Mouse (Mus musculus) forebrain, embryonic 16.5 days (tissue): Measurements from ENCODE around the gene Gdpd3. TPM values are rescaled to one million over a fixed set of nuclear protein-coding genes. Genes with fewer than 3 reads are reported as not detected.

Source experiments
- ATAC-seq: fragments of 200-750 bp; cut with Nextera tagmentation; 2 replicates; pipeline ENCODE4 v1.8.0; 2017; ENCODE audit warnings: mild to moderate bottlenecking, moderate library complexity
- H3K27ac ChIP-seq: fragments of 300-500 bp; sonication (generic); 2 replicates; pipeline ENCODE4 v1.5.1; 2014; ENCODE audit warnings: low read length, control low read depth
- H3K27me3 ChIP-seq: fragments of 300-500 bp; sonication (generic); replicated peaks from 2 replicates; pipeline ENCODE4 v1.6.1; 2014; ENCODE audit warnings: low read length; ENCODE audit not compliant: control insufficient read depth, insufficient read depth
- H3K36me3 ChIP-seq: fragments of 300-500 bp; sonication (generic); 2 replicates; pipeline ENCODE4 v1.6.1; 2014; ENCODE audit not compliant: control insufficient read depth, insufficient read depth
- H3K4me1 ChIP-seq: fragments of 300-500 bp; sonication (generic); replicated peaks from 2 replicates; pipeline ENCODE4 v1.6.1; 2014; ENCODE audit warnings: low read length; ENCODE audit not compliant: control insufficient read depth, insufficient read depth
- H3K4me2 ChIP-seq: fragments of 300-500 bp; sonication (generic); 2 replicates; pipeline ENCODE4 v1.6.1; 2014; ENCODE audit warnings: mild to moderate bottlenecking, low read length, control low read depth
- H3K4me3 ChIP-seq: fragments of 300-500 bp; sonication (generic); replicated peaks from 2 replicates; pipeline ENCODE4 v1.5.1; 2014; ENCODE audit warnings: mild to moderate bottlenecking, low read length, control low read depth
- H3K9ac ChIP-seq: fragments of 300-500 bp; sonication (generic); replicated peaks from 2 replicates; pipeline ENCODE4 v1.6.1; 2014; ENCODE audit warnings: low read depth, low read length, control low read depth
- H3K9me3 ChIP-seq: fragments of 300-500 bp; sonication (generic); 2 replicates; pipeline ENCODE4 v1.6.1; 2016; ENCODE audit warnings: low read length; ENCODE audit not compliant: control insufficient read depth
- WGBS: fragments of 180-500 bp; shearing (Covaris S2); extraction: QIAGEN DNeasy Blood & Tissue Kit; methylation state at CpG from one replicate; pipeline ENCODE4 v1.1.7; 2014; 5-methylcytosine and 5-hydroxymethylcytosine counted together
- polyA plus RNA-seq: library from polyadenylated mRNA; unstranded; fragments of >200 nt; fragmentation: Nextera tagmentation; extraction: Ambion mirVana; gene quantifications from 2 replicates; pipeline ENCODE4 v1.2.1, GENCODE M21; 2015

Gene Gdpd3
- polyA plus RNA-seq, 1 experiment from 2014 or later = 2.6 TPM

GRCm38 (mm10) chr7:126740132-126740735, 25.9 kb upstream of the Gdpd3 start:
- 70% methylated on average over 13 of the region's 13 CpGs for WGBS
- Histone ChIP-seq H3K4me1 (0 out of 2 replicates have a peak, but pooled peaks cover 3% of the 10 kb centered on the region), H3K27ac (no peak overlapping the region), H3K4me2 (no peak overlapping the region), H3K9ac (no peak overlapping the region; the same call in 1 of the 2 replicates), H3K9me3 (no peaks in the 10 kb centered on the region), H3K36me3 (no peaks in the 10 kb centered on the region), H3K4me3 (no peak overlapping the region), H3K27me3 (no peaks in the 10 kb centered on the region)
- ATAC-seq = no peak

GRCm38 (mm10) chr7:126740977-126741376, 25.2 kb upstream of the Gdpd3 start:
- Histone ChIP-seq H3K4me2 (no peak overlapping the region), H3K27ac (no peak overlapping the region), H3K9ac (no peak overlapping the region), H3K36me3 (no peaks in the 10 kb centered on the region), H3K9me3 (no peaks in the 10 kb centered on the region), H3K27me3 (no peaks in the 10 kb centered on the region), H3K4me1 (0 out of 2 replicates have a peak, but pooled peaks cover 3% of the 10 kb centered on the region), H3K4me3 (no peak overlapping the region)
- no peak for ATAC-seq
- WGBS = 75% methylated on average over 5 of the region's 5 CpGs

GRCm38 (mm10) chr7:126741452-126741851, 24.7 kb upstream of the Gdpd3 start:
- Histone ChIP-seq H3K36me3 (no peaks in the 10 kb centered on the region), H3K9me3 (no peaks in the 10 kb centered on the region), H3K27ac (no peak overlapping the region), H3K4me3 (no peak overlapping the region), H3K27me3 (no peaks in the 10 kb centered on the region), H3K9ac (no peak overlapping the region), H3K4me1 (0 out of 2 replicates have a peak, but pooled peaks cover 3% of the 10 kb centered on the region), H3K4me2 (no peak overlapping the region)
- WGBS = 88% methylated on average over 5 of the region's 5 CpGs
- no peak for ATAC-seq

GRCm38 (mm10) chr7:126741964-126742482, 24.1 kb upstream of the Gdpd3 start:
- Histone ChIP-seq H3K9me3 (no peaks in the 10 kb centered on the region), H3K36me3 (no peaks in the 10 kb centered on the region), H3K27ac (no peak overlapping the region), H3K9ac (no peak overlapping the region), H3K4me1 (0 out of 2 replicates have a peak, but pooled peaks cover 3% of the 10 kb centered on the region), H3K4me2 (no peak overlapping the region), H3K4me3 (no peak overlapping the region), H3K27me3 (no peaks in the 10 kb centered on the region)
- WGBS = 91% methylated on average over 13 of the region's 13 CpGs
- no peak for ATAC-seq

GRCm38 (mm10) chr7:126746066-126746465, 20.1 kb upstream of the Gdpd3 start:
- no peak overlapping the region for H3K9ac ChIP-seq
- WGBS = 94% methylated on average over 12 of the region's 12 CpGs
- no peaks in the 10 kb centered on the region for H3K36me3 ChIP-seq
- H3K27ac ChIP-seq = no peak overlapping the region
- no peak overlapping the region for H3K4me3 ChIP-seq
- no peaks in the 10 kb centered on the region for H3K9me3 ChIP-seq
- H3K4me1 ChIP-seq = no peaks in the 10 kb centered on the region
- no peak for ATAC-seq
- no peaks in the 10 kb centered on the region for H3K27me3 ChIP-seq
- H3K4me2 ChIP-seq = no peak overlapping the region

- 47% methylated on average over 6 of the region's 6 CpGs for WGBS
- H3K36me3 ChIP-seq = no peaks in the 10 kb centered on the region
- H3K9ac ChIP-seq = no peak overlapping the region
- H3K27ac ChIP-seq = no peak overlapping the region
- no peaks in the 10 kb centered on the region for H3K4me1 ChIP-seq
- H3K4me2 ChIP-seq = no peak overlapping the region
- no peaks in the 10 kb centered on the region for H3K9me3 ChIP-seq
- ATAC-seq = no peak
- H3K4me3 ChIP-seq = no peak overlapping the region
- no peaks in the 10 kb centered on the region for H3K27me3 ChIP-seq
Measured at GRCm38 (mm10) chr7:126746798-126747197, 19.3 kb upstream of the Gdpd3 start.

GRCm38 (mm10) chr7:126748824-126749223, 17.3 kb upstream of the Gdpd3 start:
- Histone ChIP-seq H3K4me3 (no peak overlapping the region), H3K4me2 (no peak overlapping the region), H3K36me3 (no peaks in the 10 kb centered on the region), H3K27me3 (no peaks in the 10 kb centered on the region), H3K9me3 (no peaks in the 10 kb centered on the region), H3K4me1 (no peaks in the 10 kb centered on the region), H3K9ac (no peak overlapping the region), H3K27ac (no peak overlapping the region)
- no peak for ATAC-seq
- 82% methylated on average over 7 of the region's 7 CpGs for WGBS

GRCm38 (mm10) chr7:126749582-126750343, 16.4 kb upstream of the Gdpd3 start:
- Histone ChIP-seq H3K9me3 (no peaks in the 10 kb centered on the region), H3K4me3 (no peak overlapping the region), H3K36me3 (no peaks in the 10 kb centered on the region), H3K4me1 (peaks cover 5% of the 10 kb centered on the region), H3K27me3 (no peaks in the 10 kb centered on the region), H3K4me2 (no peak overlapping the region), H3K9ac (no peak overlapping the region), H3K27ac (no peak overlapping the region)
- 96% methylated on average over 17 of the region's 17 CpGs for WGBS
- ATAC-seq = no peak

GRCm38 (mm10) chr7:126754866-126755265, 11.3 kb upstream of the Gdpd3 start:
- no peaks in the 10 kb centered on the region for H3K9me3 ChIP-seq
- H3K4me2 ChIP-seq = peak overlapping the region; percentile 17
- under 1% methylated on average over 9 of the region's 9 CpGs for WGBS
- H3K27me3 ChIP-seq = no peaks in the 10 kb centered on the region
- no peak overlapping the region for H3K9ac ChIP-seq
- H3K4me1 ChIP-seq = peaks cover 8% of the 10 kb centered on the region
- no peak overlapping the region for H3K4me3 ChIP-seq
- ATAC-seq = peak; percentile 74
- no peaks in the 10 kb centered on the region for H3K36me3 ChIP-seq
- H3K27ac ChIP-seq = no peak overlapping the region
